Mouse (Mus musculus) WW6 (cell line): ENCODE measurements around the gene Elmsan1.

ENCODE experiments used
- DNase-seq: peaks from one replicate; pipeline ENCODE4 v3.0.0-alpha.2; 2013; ENCODE audit warnings: low read depth, low spot score

Gene Elmsan1

GRCm38 (mm10) chr12:84193642-84194399 lies 24.9 kb downstream of the Elmsan1 start:
- DNase-seq: peak; percentile 70

GRCm38 (mm10) chr12:84192741-84193641 lies 25.7 kb downstream of the Elmsan1 start:
- DNase-seq: no peak

GRCm38 (mm10) chr12:84192280-84192679 lies 26.4 kb downstream of the Elmsan1 start:
- DNase-seq: no peak

GRCm38 (mm10) chr12:84191770-84192169 lies 26.9 kb downstream of the Elmsan1 start:
- no peak for DNase-seq

GRCm38 (mm10) chr12:84191190-84191589 lies 27.5 kb downstream of the Elmsan1 start:
- no peak for DNase-seq

- DNase-seq: no peak
These were observed 28.4 kb downstream of the Elmsan1 start for GRCm38 (mm10) chr12:84190151-84190820.

GRCm38 (mm10) chr12:84188881-84189444 lies 29.7 kb downstream of the Elmsan1 start:
- no peak for DNase-seq

GRCm38 (mm10) chr12:84187752-84188601 lies 30.7 kb downstream of the Elmsan1 start:
- DNase-seq: no peak

- no peak for DNase-seq
These were observed 31.7 kb downstream of the Elmsan1 start for GRCm38 (mm10) chr12:84186950-84187349.

GRCm38 (mm10) chr12:84186536-84186935 lies 32.1 kb downstream of the Elmsan1 start:
- DNase-seq: no peak

- DNase-seq: no peak
These were observed 33.1 kb downstream of the Elmsan1 start for GRCm38 (mm10) chr12:84185547-84185946.

- no peak for DNase-seq
These were observed 33.7 kb downstream of the Elmsan1 start for GRCm38 (mm10) chr12:84184979-84185378.

GRCm38 (mm10) chr12:84181999-84182398 lies 36.7 kb downstream of the Elmsan1 start:
- DNase-seq: no peak

GRCm38 (mm10) chr12:84180701-84181435 lies 37.8 kb downstream of the Elmsan1 start:
- DNase-seq: no peak

GRCm38 (mm10) chr12:84180090-84180489 lies 38.6 kb downstream of the Elmsan1 start:
- no peak for DNase-seq

GRCm38 (mm10) chr12:84178652-84179445 lies 39.8 kb downstream of the Elmsan1 start:
- DNase-seq: no peak

GRCm38 (mm10) chr12:84178052-84178451 lies 40.6 kb downstream of the Elmsan1 start:
- DNase-seq: no peak

GRCm38 (mm10) chr12:84176886-84177765 lies 41.6 kb downstream of the Elmsan1 start:
- no peak for DNase-seq
